Mouse (Mus musculus) testis, adult 2 months (tissue): ENCODE results near the gene Tbc1d4.

ENCODE experiments used
- CTCF ChIP-seq: fragments of 200-500 bp; IDR thresholded peaks from 2 replicates; pipeline ENCODE4 v1.5.1; 2012; ENCODE audit warnings: low read depth, mild to moderate bottlenecking, inconsistent platforms, low read length, moderate library complexity; ENCODE audit not compliant: control insufficient read depth, insufficient read depth, insufficient replicate concordance
- POLR2A ChIP-seq: fragments of 200-500 bp; IDR thresholded peaks from 2 replicates; pipeline ENCODE4 v1.6.1; 2012; ENCODE audit warnings: low read depth, mild to moderate bottlenecking, inconsistent platforms, low read length, moderate library complexity; ENCODE audit not compliant: control insufficient read depth

- no peak for TF ChIP-seq POLR2A
- TF ChIP-seq CTCF, result no peak
Measured at GRCm38 (mm10) chr14:101466521-101466920, 142.5 kb downstream of the Tbc1d4 start.
